Mouse (Mus musculus): ENCODE measurements around the gene Nr0b2. TPM values are rescaled to one million over a fixed set of nuclear protein-coding genes. Genes with fewer than 3 reads are reported as not detected.

Nr0b2 gene
- 0.06 TPM in 1 of 2 replicates, not detected in the other for polyA plus RNA-seq (2012; rRNA removed)

DNA sequence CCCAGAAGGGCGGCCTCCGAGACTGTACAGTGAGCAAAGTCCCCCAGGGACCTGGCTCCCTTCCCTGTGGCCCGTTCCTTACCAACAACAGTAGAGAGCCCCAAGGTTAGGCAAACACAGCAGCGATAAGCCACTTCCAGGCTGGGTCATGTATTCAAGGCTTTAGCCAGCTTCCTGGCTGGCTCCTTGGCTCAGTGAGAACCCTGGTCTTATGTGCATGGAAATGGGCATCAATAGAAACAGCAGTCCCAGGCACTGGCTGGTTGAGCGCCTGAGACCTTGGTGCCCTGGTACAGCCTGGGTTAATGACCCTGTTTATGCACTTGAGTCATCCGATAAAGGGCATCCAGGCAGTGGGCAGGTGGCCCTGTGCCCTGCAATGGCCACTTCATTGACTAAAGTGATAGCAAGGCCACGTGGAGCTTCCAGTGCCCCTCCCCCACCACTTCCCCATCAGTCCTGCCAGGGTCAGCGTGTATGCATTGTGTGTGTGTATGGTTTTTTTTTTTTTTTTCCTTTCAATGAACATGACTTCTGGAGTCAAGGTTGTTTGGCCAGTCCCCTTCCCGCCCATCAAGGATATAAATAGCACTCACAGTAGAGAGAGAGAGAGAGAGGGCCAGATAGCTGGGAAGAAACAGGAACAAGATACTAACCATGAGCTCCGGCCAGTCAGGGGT is at the start of gene Nr0b2:
Gene Nr0b2 (plus strand): TSS at position 609 of the 680 bp plus-strand sequence.

DNA sequence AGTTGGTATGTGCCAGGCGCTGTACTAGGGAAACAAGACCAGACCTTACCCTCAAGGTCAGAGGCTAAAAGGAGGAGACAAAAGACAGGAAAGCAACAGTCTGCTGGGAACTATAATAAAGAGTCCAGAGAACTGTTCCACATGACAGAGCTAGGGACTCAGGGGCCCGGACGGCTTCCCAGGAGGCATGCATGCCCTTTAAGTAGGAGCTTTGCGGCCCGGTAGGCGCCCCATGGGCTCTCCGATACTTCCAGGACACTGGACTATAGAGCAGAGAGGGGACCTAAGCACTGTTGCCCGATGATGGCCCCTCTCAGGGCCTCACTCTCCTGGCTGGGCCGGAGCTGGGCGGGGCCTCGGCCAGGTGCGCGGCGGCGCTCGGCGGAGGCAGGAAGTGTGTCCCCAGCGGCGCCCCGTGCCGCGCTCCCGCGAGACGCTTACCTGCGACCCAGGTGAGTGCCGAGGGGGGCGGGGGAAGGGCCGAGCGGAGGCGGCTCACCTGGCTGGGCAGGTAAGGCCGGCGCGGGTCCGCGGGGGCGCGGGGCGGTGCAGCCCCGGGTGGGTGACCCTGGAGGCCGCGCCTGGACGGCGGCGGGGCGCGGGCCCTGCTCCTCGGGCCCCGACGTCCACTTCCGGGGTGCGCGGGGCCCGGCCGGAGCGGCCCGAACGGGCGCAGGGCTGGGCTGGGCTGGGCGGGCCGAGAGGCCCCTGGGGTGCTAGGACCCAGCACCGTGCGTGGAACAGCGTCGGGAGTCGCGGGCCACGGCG is 34.4 kb upstream of the Nr0b2 start, which contains the start of gene Kdf1:
Gene Kdf1 (plus strand): TSS at position 363 of the 768 bp plus-strand sequence.

DNA sequence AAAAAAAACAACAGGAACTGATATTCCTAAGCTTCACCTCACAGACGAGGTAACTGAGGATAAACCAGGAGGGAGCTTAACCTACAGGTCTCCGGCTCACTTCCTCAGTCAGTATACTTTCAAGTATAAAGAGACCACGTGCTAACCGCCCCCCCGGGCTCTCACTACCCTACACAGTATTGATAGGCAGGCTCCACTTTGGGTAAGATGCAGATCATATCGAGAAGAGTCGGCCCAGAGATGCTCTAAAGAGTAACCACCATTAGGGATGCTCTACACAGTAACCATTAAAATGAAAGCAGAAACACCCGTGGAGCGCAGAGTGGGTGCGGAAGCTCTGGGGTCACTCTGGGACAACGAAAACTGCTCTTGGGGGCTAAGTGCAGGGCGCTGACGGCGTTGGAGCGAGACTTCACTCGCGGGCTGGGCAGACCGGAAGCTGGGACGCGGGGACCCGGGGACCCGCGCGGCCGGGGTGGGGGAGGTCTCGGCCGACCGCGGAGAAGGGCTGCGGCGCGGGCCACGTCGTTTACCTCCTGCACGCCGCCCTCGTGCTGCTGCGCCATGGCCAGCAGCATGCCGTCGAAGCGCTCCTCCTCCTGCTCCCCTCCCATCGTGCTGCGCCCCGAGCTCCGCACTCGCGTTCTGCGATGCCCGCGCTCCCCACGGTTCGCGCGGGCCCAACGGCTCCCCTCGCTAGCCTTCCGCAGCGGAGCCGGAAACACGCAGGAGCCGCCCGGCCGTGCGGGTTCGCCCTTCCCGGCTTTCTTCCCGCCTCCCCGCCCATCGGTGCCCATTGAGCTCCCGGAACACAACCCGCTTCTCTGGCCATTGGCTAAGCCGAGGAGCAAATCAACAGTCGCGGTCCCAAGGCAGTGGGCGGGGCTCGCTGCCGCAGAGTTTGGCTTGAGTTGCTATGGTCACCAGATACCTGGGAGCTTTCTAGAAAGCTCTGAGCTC is 7.6 kb upstream of the Nr0b2 start, which contains the start of gene Nudc:
Gene Nudc (minus strand): TSS at position 725 of the 960 bp plus-strand sequence.

GRCm38 (mm10) chr4:133574070-133574842 is 21.1 kb downstream of the Nr0b2 start, which contains the start of gene Gpatch3:
Gene Gpatch3, plus strand, starts transcription at chr4:133574745.

DNA sequence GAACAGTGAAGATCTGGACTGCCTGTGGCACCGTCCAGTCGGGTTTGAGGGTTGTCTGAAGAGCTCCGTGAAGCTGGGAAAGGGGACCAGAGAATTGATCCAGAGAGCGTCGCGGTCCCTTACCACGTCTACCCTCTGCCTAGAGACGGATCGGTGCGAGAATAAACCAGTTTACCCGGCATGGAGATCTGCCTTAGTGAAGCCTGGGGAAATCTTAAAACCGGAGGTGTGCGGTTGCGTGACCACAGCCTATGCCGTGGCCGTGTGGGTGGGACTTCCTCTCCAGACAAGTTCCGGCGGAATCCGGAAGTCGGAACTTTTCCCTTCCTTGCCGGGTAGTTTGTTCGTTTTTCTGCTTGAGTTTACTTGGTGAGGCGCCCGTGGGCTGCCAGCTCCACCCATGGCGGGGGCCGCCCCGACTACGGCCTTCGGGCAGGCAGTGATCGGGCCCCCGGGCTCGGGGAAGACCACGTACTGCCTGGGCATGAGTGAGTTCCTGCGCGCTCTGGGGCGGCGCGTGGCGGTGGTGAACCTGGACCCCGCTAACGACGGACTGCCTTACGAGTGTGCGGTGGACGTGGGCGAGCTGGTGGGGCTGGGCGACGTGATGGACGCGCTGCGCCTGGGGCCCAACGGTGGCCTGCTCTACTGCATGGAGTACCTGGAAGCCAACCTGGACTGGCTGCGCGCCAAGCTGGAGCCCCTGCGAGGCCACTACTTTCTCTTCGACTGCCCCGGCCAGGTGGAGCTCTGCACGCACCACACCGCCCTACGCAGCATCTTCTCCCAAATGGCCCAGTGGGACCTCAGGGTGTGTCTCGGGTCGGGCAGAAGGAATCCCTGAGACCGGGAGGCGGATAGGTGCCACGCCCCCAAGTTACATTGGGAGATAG is 31.1 kb downstream of the Nr0b2 start, which contains the start of gene Gpn2:
Gene Gpn2 (plus strand): TSS at position 304 of the 893 bp plus-strand sequence.

DNA sequence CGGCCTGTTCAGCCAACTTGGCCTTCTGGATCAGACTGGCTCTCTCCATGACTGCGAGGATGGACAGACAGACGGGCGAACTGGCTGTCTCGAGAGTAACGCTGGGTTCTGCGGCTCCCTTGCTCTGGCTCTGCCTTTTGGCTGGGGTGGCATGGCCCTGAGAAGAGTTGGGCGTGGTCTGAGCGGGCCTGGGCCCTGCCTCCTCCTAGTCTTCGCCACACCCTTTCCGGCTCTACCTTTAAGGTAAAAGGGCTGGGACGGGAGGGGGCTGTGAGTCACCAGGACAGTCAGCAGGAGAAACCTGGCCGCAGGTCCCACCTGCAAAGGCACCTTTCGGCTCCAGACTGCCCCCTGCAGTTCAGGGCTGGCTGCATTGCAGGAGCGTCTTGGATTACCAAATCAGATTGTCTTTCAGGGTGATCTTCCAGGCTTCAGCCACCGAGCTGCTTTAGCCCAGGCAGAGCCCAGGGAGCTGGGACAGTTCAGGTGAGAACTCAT is 48.6 kb downstream of the Nr0b2 start, which contains the start of gene Sfn:
Gene Sfn (minus strand): TSS at position 448 of the 498 bp plus-strand sequence.

Other genes starting within 250 kb of the Nr0b2 start
- gene Wdtc1, start 199.9 kb upstream of the Nr0b2 start, polyA plus RNA-seq (2012; rRNA removed): 35.0 and 35.1 TPM in 2 replicates
- 25.2 and 28.1 TPM in 2 replicates for gene Slc9a1, start 183.7 kb upstream of the Nr0b2 start, polyA plus RNA-seq (2012; rRNA removed)
- 0.17 and 0.44 TPM in 2 replicates for gene Tent5b, start 73.2 kb upstream of the Nr0b2 start, polyA plus RNA-seq (2012; rRNA removed)
- 8.0 and 8.1 TPM in 2 replicates for gene Trnp1, start 54.8 kb upstream of the Nr0b2 start, polyA plus RNA-seq (2012; rRNA removed)
- 0.16 and 1.6 TPM in 2 replicates for gene Kdf1, start 34.4 kb upstream of the Nr0b2 start, polyA plus RNA-seq (2012; rRNA removed)
- 195 and 203 TPM in 2 replicates for gene Nudc, start 7.4 kb upstream of the Nr0b2 start, polyA plus RNA-seq (2012; rRNA removed)
- 8.0 TPM in 2 replicates for gene Gpatch3, start 21.4 kb downstream of the Nr0b2 start, polyA plus RNA-seq (2012; rRNA removed)
- gene Gpn2, start 31.0 kb downstream of the Nr0b2 start, polyA plus RNA-seq (2012; rRNA removed): 37.9 and 43.5 TPM in 2 replicates
- gene Sfn, start 48.8 kb downstream of the Nr0b2 start, polyA plus RNA-seq (2012; rRNA removed): 3.2 and 15.8 TPM in 2 replicates
- 31.6 and 33.7 TPM in 2 replicates for gene Zdhhc18, start 96.8 kb downstream of the Nr0b2 start, polyA plus RNA-seq (2012; rRNA removed)
- gene Pigv, start 119.3 kb downstream of the Nr0b2 start, polyA plus RNA-seq (2012; rRNA removed): 11.5 and 11.7 TPM in 2 replicates
- gene Arid1a, start 203.4 kb downstream of the Nr0b2 start, polyA plus RNA-seq (2012; rRNA removed): 89.4 and 90.0 TPM in 2 replicates